In the genomic region with DNA sequence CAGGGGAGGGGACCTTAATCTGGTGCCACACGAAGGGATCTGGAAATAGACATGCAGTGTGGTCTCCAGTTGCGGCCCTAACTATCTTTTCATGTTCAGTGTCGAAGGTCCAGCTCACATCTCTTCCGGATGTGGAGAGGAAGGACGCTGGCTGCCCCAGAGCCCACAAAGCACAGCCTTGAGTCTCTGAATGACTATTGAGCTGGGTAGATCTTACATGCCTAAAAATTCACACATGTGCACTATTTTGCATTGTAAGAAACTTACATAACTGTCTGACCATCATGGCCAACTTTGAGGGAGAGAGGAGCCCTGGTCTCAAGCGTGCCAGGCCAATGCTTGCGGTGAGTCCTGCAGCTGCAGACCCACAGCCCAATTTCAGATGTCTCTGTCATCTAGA, we compare ENCODE assay signal across 11 mouse cellular contexts.
A peak's percentile ranks its signal among the peaks of the same experiment; 100 is the strongest.
DNase-seq lines count a peak whose midpoint lies in the region; ATAC-seq and TF ChIP-seq lines count a peak whose summit lies in the region.
"Had no signal": no experiment of that assay in that cellular context is flagged by ENCODE, and none has a peak within 500 bp of the region (broad histone marks: within the 10 kb centered on the region; RNA-seq: fewer than 3 reads in every experiment).

No protein-coding gene starts in this region.

- TF ChIP-seq EP300 in heart, adult 2 months (IDR thresholded peaks at IDR 0.05; ENCODE audit: insufficient read depth, low read depth, low read length), result no peak
- TF ChIP-seq EP300 in liver, postnatal 0 days (IDR thresholded peaks at IDR 0.05; ENCODE audit: low read depth), result no peak

- peaks cover 16% of the 10 kb centered on the region for H3K79me2 ChIP-seq in heart, adult 2 months (replicated peaks; ENCODE audit: control insufficient read depth, insufficient read depth, low read length)

- no peak overlapping the region for H3K4me2 ChIP-seq in lung, embryonic 16.5 days (ENCODE audit: low read depth, low read length)
- H3K4me2 ChIP-seq in heart, embryonic 16.5 days (ENCODE audit: low read depth, low read length), result peak overlapping the region; percentile 11; the same call in 1 of the 2 replicates
- H3K4me2 ChIP-seq in liver, postnatal 0 days (ENCODE audit: low read depth, low read length), result no peak overlapping the region
- H3K4me2 ChIP-seq: forebrain, embryonic 13.5 days; liver, embryonic 12.5 days had no signal

- ATAC-seq in lung, embryonic 16.5 days (ENCODE audit: low read depth), result no peak
- ATAC-seq in heart, embryonic 16.5 days (replicated peaks; ENCODE audit: extremely low read depth, insufficient read depth, low FRiP score), result no peak
- ATAC-seq in liver, postnatal 0 days, result no peak
- ATAC-seq in monocyte, adult 5-6 weeks (replicated peaks; ENCODE audit: insufficient number of reproducible peaks, low FRiP score, low TSS enrichment, poor library complexity, severe bottlenecking), result no peak; the same call in 1 of the 2 replicates
- ATAC-seq: forebrain, embryonic 13.5 days; liver, embryonic 12.5 days; midbrain, embryonic 16.5 days had no signal

- peak overlapping the region; percentile 87 for H3K27ac ChIP-seq in heart, adult 2 months
- H3K27ac ChIP-seq in lung, embryonic 16.5 days (ENCODE audit: low read length), result peak overlapping the region; percentile 90
- H3K27ac ChIP-seq in heart, embryonic 16.5 days (ENCODE audit: low read length), result peak overlapping the region; percentile 76
- peak overlapping the region; percentile 53 for H3K27ac ChIP-seq in small intestine, adult 2 months (ENCODE audit: insufficient read depth, low read depth, low read length)
- H3K27ac ChIP-seq in liver, postnatal 0 days (ENCODE audit: low read depth), result no peak overlapping the region
- H3K27ac ChIP-seq: forebrain, embryonic 13.5 days; liver, embryonic 12.5 days had no signal

- H3K9ac ChIP-seq in heart, adult 2 months (ENCODE audit: low read depth, low read length), result peak overlapping the region; percentile 73
- H3K9ac ChIP-seq in lung, embryonic 16.5 days (ENCODE audit: low read length), result no peak overlapping the region; the same call in 1 of the 2 replicates
- H3K9ac ChIP-seq in heart, embryonic 16.5 days (ENCODE audit: low read length), result no peak overlapping the region
- no peak overlapping the region for H3K9ac ChIP-seq in liver, postnatal 0 days (replicated peaks)
- H3K9ac ChIP-seq: forebrain, embryonic 13.5 days; liver, embryonic 12.5 days had no signal

- peak in 1 of 2 experiments; percentile 31 for DNase-seq in heart, adult 2 months
- no peak for DNase-seq in heart, postnatal 36 days
- no peak for DNase-seq in lung, adult 2 months
- DNase-seq in liver, postnatal 0 days, result no peak

- no peak for TF ChIP-seq CTCF in heart, adult 2 months (IDR thresholded peaks at IDR 0.05)
- TF ChIP-seq CTCF in lung, adult 2 months (IDR thresholded peaks at IDR 0.05; ENCODE audit: insufficient read depth, low read length), result no peak
- no peak for TF ChIP-seq CTCF in small intestine, adult 2 months (IDR thresholded peaks at IDR 0.05; ENCODE audit: extremely low read depth, insufficient read length, insufficient replicate concordance, low read depth, low read length)
- no peak for TF ChIP-seq CTCF in liver, postnatal 0 days (IDR thresholded peaks at IDR 0.05; ENCODE audit: low read depth)

- no peak for TF ChIP-seq POLR2A in heart, adult 2 months (IDR thresholded peaks at IDR 0.05; ENCODE audit: insufficient read depth, low read depth, low read length)
- TF ChIP-seq POLR2A in lung, adult 2 months (IDR thresholded peaks at IDR 0.05; ENCODE audit: borderline replicate concordance, extremely low read depth, low read depth, low read length), result no peak
- no peak for TF ChIP-seq POLR2A in small intestine, adult 2 months (IDR thresholded peaks at IDR 0.05; ENCODE audit: low read depth, low read length)

- H3K9me3 ChIP-seq in lung, embryonic 16.5 days (ENCODE audit: control insufficient read depth, low read length), result no peaks in the 10 kb centered on the region
- H3K9me3 ChIP-seq in heart, embryonic 16.5 days (replicated peaks; ENCODE audit: control insufficient read depth, low read length), result no peaks in the 10 kb centered on the region
- H3K9me3 ChIP-seq in liver, postnatal 0 days (ENCODE audit: low read length), result no peaks in the 10 kb centered on the region
- H3K9me3 ChIP-seq: forebrain, embryonic 13.5 days; liver, embryonic 12.5 days had no signal

- WGBS in heart, adult 2 months, result 14% methylated on average over 7 of the region's 7 CpGs
- WGBS in lung, embryonic 16.5 days, result 69% methylated on average over 7 of the region's 7 CpGs
- WGBS in lung, adult 2 months, result 38% methylated on average over 7 of the region's 7 CpGs
- 55% methylated on average over 7 of the region's 7 CpGs for WGBS in heart, embryonic 16.5 days
- 72% methylated on average over 7 of the region's 7 CpGs for WGBS in small intestine, adult 2 months
- 73% methylated on average over 7 of the region's 7 CpGs for WGBS in liver, postnatal 0 days (ENCODE audit: insufficient replicate concordance)

- peaks cover 72% of the 10 kb centered on the region for H3K36me3 ChIP-seq in heart, adult 2 months (ENCODE audit: control insufficient read depth, insufficient read depth, low read length)
- H3K36me3 ChIP-seq in lung, embryonic 16.5 days (ENCODE audit: control insufficient read depth, insufficient read depth, low read length), result no peaks in the 10 kb centered on the region
- no peaks in the 10 kb centered on the region for H3K36me3 ChIP-seq in heart, embryonic 16.5 days (ENCODE audit: control insufficient read depth, insufficient read depth)
- peaks cover 4% of the 10 kb centered on the region; the same call in 1 of the 2 replicates for H3K36me3 ChIP-seq in small intestine, adult 2 months (ENCODE audit: control insufficient read depth, insufficient read depth, low read length)
- H3K36me3 ChIP-seq in liver, postnatal 0 days (replicated peaks; ENCODE audit: insufficient read depth, low read length), result peaks cover 9% of the 10 kb centered on the region

- H3K4me1 ChIP-seq in heart, adult 2 months (ENCODE audit: control insufficient read depth, insufficient read depth, low read length), result peaks cover 48% of the 10 kb centered on the region
- peaks cover 79% of the 10 kb centered on the region for H3K4me1 ChIP-seq in lung, embryonic 16.5 days (replicated peaks; ENCODE audit: control insufficient read depth, insufficient read depth, low read length)
- H3K4me1 ChIP-seq in lung, adult 2 months (ENCODE audit: control insufficient read depth, insufficient read depth, low read length), result peaks cover 58% of the 10 kb centered on the region
- H3K4me1 ChIP-seq in heart, embryonic 16.5 days (ENCODE audit: control insufficient read depth, insufficient read depth, low read length), result peaks cover 82% of the 10 kb centered on the region
- H3K4me1 ChIP-seq in small intestine, adult 2 months (ENCODE audit: control insufficient read depth, insufficient read depth, insufficient read length, low read length), result peaks cover 19% of the 10 kb centered on the region
- H3K4me1 ChIP-seq in liver, postnatal 0 days (ENCODE audit: insufficient read depth), result peaks cover 23% of the 10 kb centered on the region

- intact Hi-C loops in heart, adult 2 months (cut with DNase I), result loop anchor here (10.0 kb wide), 1 partner anchor 316 kb away; no protein-coding TSS in a partner anchor
- intact Hi-C loops in heart, postnatal 36 days (cut with DNase I), result loop anchor here (10.0 kb wide), 1 partner anchor 316 kb away; no protein-coding TSS in a partner anchor

- H3K27me3 ChIP-seq in heart, adult 2 months (ENCODE audit: control insufficient read depth, insufficient read depth, low read length), result no peaks in the 10 kb centered on the region
- no peaks in the 10 kb centered on the region for H3K27me3 ChIP-seq in lung, embryonic 16.5 days (ENCODE audit: control insufficient read depth, insufficient read depth, low read depth, low read length)
- no peaks in the 10 kb centered on the region for H3K27me3 ChIP-seq in heart, embryonic 16.5 days (ENCODE audit: control insufficient read depth, insufficient read depth, low read length)
- no peaks in the 10 kb centered on the region for H3K27me3 ChIP-seq in small intestine, adult 2 months (ENCODE audit: control insufficient read depth, insufficient read depth, low read length)
- H3K27me3 ChIP-seq in liver, postnatal 0 days (ENCODE audit: insufficient read depth, low read length), result no peaks in the 10 kb centered on the region
- H3K27me3 ChIP-seq: forebrain, embryonic 13.5 days; liver, embryonic 12.5 days had no signal

- peak overlapping the region; percentile 11 for H3K4me3 ChIP-seq in heart, adult 2 months
- H3K4me3 ChIP-seq in lung, embryonic 16.5 days (ENCODE audit: low read length), result no peak overlapping the region
- H3K4me3 ChIP-seq in lung, adult 2 months (replicated peaks; ENCODE audit: extremely low read depth, low read depth, low read length), result no peak overlapping the region
- no peak overlapping the region for H3K4me3 ChIP-seq in heart, embryonic 16.5 days (ENCODE audit: low read length)
- H3K4me3 ChIP-seq in small intestine, adult 2 months (ENCODE audit: low read depth, low read length), result no peak overlapping the region
- no peak overlapping the region for H3K4me3 ChIP-seq in liver, postnatal 0 days (ENCODE audit: low read depth, low read length)
- H3K4me3 ChIP-seq: forebrain, embryonic 13.5 days; liver, embryonic 12.5 days had no signal
